Mouse (Mus musculus) brain, embryonic 18.5 days (tissue): ENCODE measurements around the gene Insl6.

Experiments
- DNase-seq: peaks from one replicate; pipeline ENCODE4 v3.0.0-alpha.2; 2012; ENCODE audit warnings: low read depth, low spot score

Insl6 gene

GRCm38 (mm10) chr19:29325053-29325851, at the start of gene Insl6:
Gene Insl6, minus strand, starts transcription at chr19:29325356.
- DNase-seq: no peak

GRCm38 (mm10) chr19:29374947-29375346, 49.8 kb upstream of the Insl6 start:
- no peak for DNase-seq

- DNase-seq: no peak
Observed at GRCm38 (mm10) chr19:29373438-29373837, 48.3 kb upstream of the Insl6 start.

GRCm38 (mm10) chr19:29372621-29373020, 47.5 kb upstream of the Insl6 start:
- no peak for DNase-seq

GRCm38 (mm10) chr19:29372138-29372537, 47.0 kb upstream of the Insl6 start:
- DNase-seq: peak; percentile 37

GRCm38 (mm10) chr19:29371284-29372081, 46.3 kb upstream of the Insl6 start:
- no peak for DNase-seq

GRCm38 (mm10) chr19:29370545-29371283, 45.6 kb upstream of the Insl6 start:
- no peak for DNase-seq

- no peak for DNase-seq
Observed at GRCm38 (mm10) chr19:29370112-29370511, 45.0 kb upstream of the Insl6 start.

GRCm38 (mm10) chr19:29368671-29369309, 43.6 kb upstream of the Insl6 start:
- DNase-seq: no peak

- no peak for DNase-seq
Observed at GRCm38 (mm10) chr19:29368041-29368440, 42.9 kb upstream of the Insl6 start.

- no peak for DNase-seq
Observed at GRCm38 (mm10) chr19:29366969-29367622, 41.9 kb upstream of the Insl6 start, which contains the start of the genes Plgrkt and Cd274. Gene Plgrkt, minus strand, starts transcription at chr19:29367390. Gene Cd274, plus strand, starts transcription at chr19:29367455.

- no peak for DNase-seq
Observed at GRCm38 (mm10) chr19:29366226-29366968, 41.2 kb upstream of the Insl6 start.

- no peak for DNase-seq
Observed at GRCm38 (mm10) chr19:29365105-29365504, 39.9 kb upstream of the Insl6 start.

- DNase-seq: no peak
Observed at GRCm38 (mm10) chr19:29364076-29364475, 38.9 kb upstream of the Insl6 start.

GRCm38 (mm10) chr19:29363557-29363956, 38.4 kb upstream of the Insl6 start:
- DNase-seq: no peak

- no peak for DNase-seq
Observed at GRCm38 (mm10) chr19:29362173-29362930, 37.2 kb upstream of the Insl6 start.

- peak; percentile 86 for DNase-seq
Observed at GRCm38 (mm10) chr19:29361468-29362130, 36.4 kb upstream of the Insl6 start.

- DNase-seq: no peak
Observed at GRCm38 (mm10) chr19:29360251-29360650, 35.1 kb upstream of the Insl6 start.

GRCm38 (mm10) chr19:29356281-29356680, 31.1 kb upstream of the Insl6 start:
- no peak for DNase-seq
